Mouse (Mus musculus) liver, postnatal 0 days (tissue): ENCODE results near the gene Myrfl. TPM values are rescaled to one million over a fixed set of nuclear protein-coding genes. Genes with fewer than 3 reads are reported as not detected.

Experiments
- ATAC-seq: fragments of 200-750 bp; cut with Nextera tagmentation; 2 replicates; pipeline ENCODE4 v1.8.0; 2017; ENCODE audit warnings: mild to moderate bottlenecking, moderate library complexity
- DNase-seq: peaks from one replicate; pipeline ENCODE4 v3.0.0-alpha.2; 2016
- H3K27ac ChIP-seq: fragments of 300-500 bp; sonication (generic); 2 replicates; pipeline ENCODE4 v1.5.1; 2014; ENCODE audit warnings: antibody characterized with exemption, moderate library complexity, mild to moderate bottlenecking, low read depth
- H3K27me3 ChIP-seq: fragments of 300-500 bp; sonication (generic); 2 replicates; pipeline ENCODE4 v1.6.1; 2014; ENCODE audit warnings: low read length, control low read depth, mixed read lengths; ENCODE audit not compliant: insufficient read depth
- H3K36me3 ChIP-seq: fragments of 300-500 bp; sonication (generic); replicated peaks from 2 replicates; pipeline ENCODE4 v1.6.1; 2014; ENCODE audit warnings: mild to moderate bottlenecking, control low read depth, low read length, moderate library complexity, mixed read lengths; ENCODE audit not compliant: insufficient read depth
- H3K4me1 ChIP-seq: fragments of 300-500 bp; sonication (generic); 2 replicates; pipeline ENCODE4 v1.6.1; 2014; ENCODE audit warnings: antibody characterized with exemption, mild to moderate bottlenecking, control low read depth; ENCODE audit not compliant: insufficient read depth
- H3K4me2 ChIP-seq: fragments of 300-500 bp; sonication (generic); 2 replicates; pipeline ENCODE4 v1.6.1; 2014; ENCODE audit warnings: low read depth, mild to moderate bottlenecking, low read length, moderate library complexity, mixed read lengths
- H3K4me3 ChIP-seq: fragments of 300-500 bp; sonication (generic); 2 replicates; pipeline ENCODE4 v1.5.1; 2014; ENCODE audit warnings: low read depth, low read length
- H3K9ac ChIP-seq: fragments of 300-500 bp; sonication (generic); replicated peaks from 2 replicates; pipeline ENCODE4 v1.6.1; 2014; ENCODE audit warnings: mild to moderate bottlenecking, moderate library complexity
- H3K9me3 ChIP-seq: fragments of 300-500 bp; sonication (generic); 2 replicates; pipeline ENCODE4 v1.6.1; 2016; ENCODE audit warnings: mild to moderate bottlenecking, control low read depth, low read length, mixed read lengths
- CTCF ChIP-seq: sonication (generic); IDR thresholded peaks from 2 replicates; pipeline ENCODE4 v1.5.1; 2016; ENCODE audit warnings: antibody characterized with exemption, low read depth
- EP300 ChIP-seq: IDR thresholded peaks from 2 replicates; pipeline ENCODE4 v1.6.1; 2016; ENCODE audit warnings: antibody characterized with exemption, low read depth, mild to moderate bottlenecking
- WGBS: fragments of 180-500 bp; shearing (Covaris S2); extraction: QIAGEN DNeasy Blood & Tissue Kit; methylation state at CpG from one replicate; pipeline ENCODE4 v1.1.7; 2014; ENCODE audit not compliant: insufficient replicate concordance; 5-methylcytosine and 5-hydroxymethylcytosine counted together
- polyA plus RNA-seq: library from polyadenylated mRNA; unstranded; fragments of >200 nt; fragmentation: Nextera tagmentation; extraction: Ambion mirVana; gene quantifications from 2 replicates; pipeline ENCODE4 v1.2.1, GENCODE M21; 2015

The Myrfl gene
- polyA plus RNA-seq, 1 experiment from 2014 or later: not detected

DNA sequence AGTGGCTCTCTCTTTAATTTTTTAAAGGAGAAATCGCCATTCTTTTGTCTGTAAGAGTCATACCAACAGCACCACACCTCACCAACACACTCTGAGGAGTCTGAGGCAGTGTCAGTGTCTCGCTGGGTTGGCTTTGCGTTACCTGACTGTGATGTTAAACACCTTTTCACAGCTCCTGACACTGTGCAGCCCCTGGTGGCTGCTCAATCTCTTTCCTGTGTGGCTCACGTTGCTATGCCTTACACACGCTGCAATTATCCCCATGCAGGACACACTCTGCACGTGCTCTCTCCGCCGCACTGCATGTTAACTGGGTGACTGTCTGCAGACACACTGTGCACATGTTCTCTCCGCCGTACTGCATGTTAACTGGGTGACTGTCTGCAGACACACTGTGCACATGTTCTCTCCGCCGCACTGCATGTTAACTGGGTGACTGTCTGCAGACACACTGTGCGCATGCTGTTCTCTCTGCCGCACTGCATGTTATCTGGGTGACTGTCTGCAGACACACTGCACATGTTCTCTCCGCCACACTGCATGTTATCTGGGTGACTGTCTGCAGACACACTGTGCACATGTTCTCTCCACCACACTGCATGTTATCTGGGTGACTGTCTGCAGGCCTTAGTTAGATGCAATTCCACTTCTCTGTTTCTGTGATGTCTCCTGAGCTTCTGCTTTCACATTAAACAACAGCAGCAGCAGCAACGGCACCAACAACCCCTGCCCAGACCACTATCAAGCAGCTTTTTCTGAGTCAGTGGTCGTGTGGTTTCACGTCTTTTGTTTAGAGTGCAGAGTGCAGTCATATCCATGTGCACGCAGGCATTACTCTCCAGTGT is 27.2 kb upstream of the Myrfl start:
- no peak overlapping the region for H3K4me3 ChIP-seq
- H3K4me1 ChIP-seq: no peaks in the 10 kb centered on the region
- H3K27me3 ChIP-seq: no peaks in the 10 kb centered on the region
- no peak overlapping the region for H3K4me2 ChIP-seq
- H3K9ac ChIP-seq: no peak overlapping the region
- H3K9me3 ChIP-seq: no peaks in the 10 kb centered on the region
- WGBS: 85% methylated on average over 19 of the region's 19 CpGs
- H3K36me3 ChIP-seq: peaks cover 26% of the 10 kb centered on the region
- DNase-seq (no peak), ATAC-seq (no peak)
- no peak overlapping the region for H3K27ac ChIP-seq
- no peak for TF ChIP-seq EP300
- TF ChIP-seq CTCF: no peak

DNA sequence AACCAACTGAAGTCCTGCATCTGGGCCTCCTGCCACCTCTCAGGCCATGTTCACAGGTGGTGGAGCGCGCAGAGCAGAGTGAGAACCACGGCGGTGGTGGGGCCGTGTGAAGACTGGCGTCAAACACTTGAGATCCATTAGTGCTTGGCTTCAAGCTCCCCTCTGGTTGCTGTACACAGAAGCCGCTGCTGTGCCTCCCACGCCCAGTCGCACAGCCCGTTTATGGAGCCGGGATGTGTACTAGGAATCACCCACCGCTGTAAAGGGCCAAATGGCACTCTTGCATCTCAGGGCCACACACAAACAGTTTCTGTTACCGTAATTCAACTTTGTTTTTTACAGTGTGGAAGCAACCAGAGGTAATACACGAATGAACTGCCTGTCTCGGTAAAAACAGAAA is 25.4 kb upstream of the Myrfl start:
- ATAC-seq (no peak), DNase-seq (no peak)
- no peak overlapping the region for H3K9ac ChIP-seq
- H3K36me3 ChIP-seq: peaks cover 29% of the 10 kb centered on the region
- no peak overlapping the region for H3K4me2 ChIP-seq
- no peak overlapping the region for H3K4me3 ChIP-seq
- no peaks in the 10 kb centered on the region for H3K4me1 ChIP-seq
- H3K9me3 ChIP-seq: no peaks in the 10 kb centered on the region
- no peak overlapping the region for H3K27ac ChIP-seq
- 86% methylated on average over 15 of the region's 15 CpGs for WGBS
- TF ChIP-seq CTCF: no peak
- TF ChIP-seq EP300: no peak
- no peaks in the 10 kb centered on the region for H3K27me3 ChIP-seq

DNA sequence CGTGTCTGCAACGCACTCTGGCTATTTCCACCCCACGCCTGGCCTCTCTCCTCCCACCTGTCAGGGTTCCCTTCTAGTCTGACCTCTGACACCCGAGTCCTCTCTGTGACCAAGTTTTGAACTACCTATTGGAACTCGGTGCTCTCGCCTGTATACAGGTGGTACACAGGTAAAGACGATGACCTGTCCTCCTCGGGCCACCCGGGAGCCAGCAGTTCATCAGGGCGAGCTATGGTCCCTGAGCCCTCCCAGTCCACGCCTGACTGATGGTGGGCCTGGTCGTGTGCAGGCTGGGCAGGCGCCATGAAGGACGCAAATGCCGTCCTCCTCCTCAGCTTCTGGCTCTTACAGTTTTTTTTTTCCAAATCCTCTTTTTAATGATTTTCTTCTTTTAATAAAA is 24.7 kb upstream of the Myrfl start:
- no peaks in the 10 kb centered on the region for H3K4me1 ChIP-seq
- no peak overlapping the region for H3K9ac ChIP-seq
- peaks cover 29% of the 10 kb centered on the region for H3K36me3 ChIP-seq
- TF ChIP-seq CTCF (no peak), EP300 (no peak)
- H3K4me3 ChIP-seq: no peak overlapping the region
- no peak overlapping the region for H3K27ac ChIP-seq
- H3K27me3 ChIP-seq: no peaks in the 10 kb centered on the region
- WGBS: 88% methylated on average over 15 of the region's 15 CpGs
- ATAC-seq: no peak
- no peak overlapping the region for H3K4me2 ChIP-seq
- no peaks in the 10 kb centered on the region for H3K9me3 ChIP-seq
- no peak for DNase-seq

DNA sequence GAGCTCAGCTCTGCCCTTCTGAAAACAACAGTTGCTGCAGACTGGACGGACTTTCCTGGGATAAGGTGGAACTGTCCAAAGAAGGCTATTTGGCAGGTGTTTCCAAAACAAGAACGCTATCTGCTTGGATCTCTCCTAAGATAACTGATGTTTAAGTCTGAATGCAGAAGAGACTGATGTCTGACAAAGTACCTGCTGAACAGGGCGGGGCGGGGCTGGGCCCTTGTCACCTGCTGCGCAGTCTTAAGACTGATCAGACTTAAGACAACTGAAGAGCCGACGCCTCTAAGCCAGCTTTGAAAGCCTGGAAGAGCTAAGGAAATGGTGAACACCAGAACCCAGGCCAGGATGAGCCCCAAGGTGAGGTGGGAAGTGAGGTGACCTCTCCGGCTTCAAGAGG is 23.9 kb upstream of the Myrfl start:
- Histone ChIP-seq H3K27ac (no peak overlapping the region), H3K9ac (no peak overlapping the region), H3K9me3 (no peaks in the 10 kb centered on the region), H3K4me1 (no peaks in the 10 kb centered on the region), H3K4me3 (no peak overlapping the region), H3K4me2 (no peak overlapping the region), H3K27me3 (no peaks in the 10 kb centered on the region), H3K36me3 (peaks cover 24% of the 10 kb centered on the region)
- ATAC-seq (no peak), DNase-seq (no peak)
- TF ChIP-seq CTCF (no peak), EP300 (no peak)
- 86% methylated on average over 8 of the region's 8 CpGs for WGBS

- no peak overlapping the region for H3K9ac ChIP-seq
- ATAC-seq: no peak
- no peaks in the 10 kb centered on the region for H3K27me3 ChIP-seq
- H3K9me3 ChIP-seq: no peaks in the 10 kb centered on the region
- no peak overlapping the region for H3K4me3 ChIP-seq
- H3K4me1 ChIP-seq: no peaks in the 10 kb centered on the region
- WGBS: 72% methylated on average over 25 of the region's 25 CpGs
- H3K4me2 ChIP-seq: no peak overlapping the region
- H3K27ac ChIP-seq: no peak overlapping the region
- peaks cover 17% of the 10 kb centered on the region for H3K36me3 ChIP-seq
- TF ChIP-seq EP300: no peak
- peak; percentile 11; the same call in 1 of the 2 replicates for TF ChIP-seq CTCF
- DNase-seq: no peak
Measured at GRCm38 (mm10) chr10:116919368-116920317, 22.9 kb upstream of the Myrfl start.

GRCm38 (mm10) chr10:116916581-116916980 is 19.9 kb upstream of the Myrfl start:
- WGBS: 67% methylated on average over 8 of the region's 8 CpGs
- Histone ChIP-seq H3K36me3 (peaks cover 24% of the 10 kb centered on the region), H3K9ac (no peak overlapping the region), H3K27me3 (no peaks in the 10 kb centered on the region), H3K4me1 (no peaks in the 10 kb centered on the region), H3K4me2 (no peak overlapping the region), H3K27ac (no peak overlapping the region), H3K9me3 (no peaks in the 10 kb centered on the region), H3K4me3 (no peak overlapping the region)
- DNase-seq (no peak), ATAC-seq (no peak)
- TF ChIP-seq CTCF (no peak), EP300 (no peak)
